Mouse (Mus musculus) cortical plate, adult 2 months (tissue): ENCODE measurements around the gene Foxj1.

Experiments used
- CTCF ChIP-seq: fragments of 200-500 bp; IDR thresholded peaks from 2 replicates; pipeline ENCODE4 v1.5.1; 2011; ENCODE audit warnings: mild to moderate bottlenecking, control low read depth, low read length; ENCODE audit not compliant: insufficient read depth; ENCODE audit errors: extremely low read depth
- POLR2A ChIP-seq: fragments of 200-500 bp; IDR thresholded peaks from 2 replicates; pipeline ENCODE4 v1.6.1; 2011; ENCODE audit warnings: mild to moderate bottlenecking, low read length, control low read depth; ENCODE audit not compliant: insufficient read depth; ENCODE audit errors: extremely low read depth

DNA sequence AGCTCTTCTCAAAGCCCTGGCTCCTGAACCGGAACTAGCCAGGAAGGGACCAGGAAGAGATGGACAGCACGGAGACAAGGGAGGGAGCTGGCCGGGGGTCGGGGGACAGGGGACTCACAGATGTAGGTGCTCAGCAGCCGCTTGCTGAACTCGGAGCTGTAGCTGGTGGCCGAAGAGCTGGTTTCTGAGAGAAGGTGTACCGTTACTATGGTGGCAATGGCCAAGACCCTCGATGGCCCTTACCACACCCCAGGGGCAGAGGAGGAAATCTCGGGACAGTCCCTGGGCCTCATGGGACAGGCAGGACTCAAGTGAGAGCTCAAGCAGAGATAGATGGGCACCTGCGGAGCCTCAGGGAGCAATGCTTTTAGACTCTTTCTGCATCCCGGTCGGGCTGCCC is 42.8 kb downstream of the Foxj1 start:
- TF ChIP-seq CTCF (no peak), POLR2A (no peak)
